ENCODE assay signal across 8 mouse cellular contexts in genomic region chr11:93884068-93884467, GRCm38 (mm10). TPM values are rescaled to one million over a fixed set of nuclear protein-coding genes. Genes with fewer than 3 reads are reported as not detected.
DNase-seq lines count a peak whose midpoint lies in the region; ATAC-seq and TF ChIP-seq lines count a peak whose summit lies in the region.

No protein-coding gene starts in this region.

- no peak overlapping the region for H3K27ac ChIP-seq in heart, embryonic 10.5 days
- no peak overlapping the region for H3K27ac ChIP-seq in forebrain, embryonic 16.5 days (ENCODE audit: low read length)
- H3K27ac ChIP-seq in macrophage: no peak overlapping the region

- peak overlapping the region; percentile 67 for H3K4me2 ChIP-seq in forebrain, embryonic 16.5 days (ENCODE audit: low read length)

- WGBS in heart, embryonic 10.5 days: 84% methylated on average over 4 of the region's 4 CpGs
- 86% methylated on average over 4 of the region's 4 CpGs for WGBS in forebrain, embryonic 16.5 days
- 100% methylated on average over 4 of the region's 4 CpGs for WGBS in macrophage (ENCODE audit: missing documents)

- no peak for DNase-seq in heart, embryonic 10.5 days (ENCODE audit: low spot score)
- no peak for DNase-seq in heart, postnatal 10 days
- no peak for DNase-seq in urinary bladder, adult 2 months (ENCODE audit: low spot score)
- DNase-seq in testis, postnatal 10 days (ENCODE audit: low spot score): no peak
- no peak for DNase-seq in spleen, postnatal 4 days (ENCODE audit: low spot score in 2 of 2)

- no peak for TF ChIP-seq CTCF in E14TG2a.4 (conservative IDR thresholded peaks at IDR 0.05; ENCODE audit: low read length)

- peaks cover 21% of the 10 kb centered on the region for H3K4me1 ChIP-seq in heart, embryonic 10.5 days
- H3K4me1 ChIP-seq in E14TG2a.4 (replicated peaks; ENCODE audit: low read depth, low read length): peaks cover 38% of the 10 kb centered on the region
- H3K4me1 ChIP-seq in forebrain, embryonic 16.5 days (replicated peaks; ENCODE audit: control insufficient read depth, insufficient read depth, low read length): peaks cover 29% of the 10 kb centered on the region

- ATAC-seq in forebrain, embryonic 16.5 days: no peak

- no peaks in the 10 kb centered on the region for H3K9me3 ChIP-seq in heart, embryonic 10.5 days
- H3K9me3 ChIP-seq in E14TG2a.4 (ENCODE audit: low read length): no peaks in the 10 kb centered on the region
- no peaks in the 10 kb centered on the region for H3K9me3 ChIP-seq in forebrain, embryonic 16.5 days (ENCODE audit: control insufficient read depth, low read length)

- no peaks in the 10 kb centered on the region for H3K27me3 ChIP-seq in heart, embryonic 10.5 days (ENCODE audit: insufficient read depth, poor library complexity, severe bottlenecking)
- no peaks in the 10 kb centered on the region for H3K27me3 ChIP-seq in E14TG2a.4 (ENCODE audit: insufficient read depth, low read length)
- no peaks in the 10 kb centered on the region for H3K27me3 ChIP-seq in forebrain, embryonic 16.5 days (replicated peaks; ENCODE audit: control insufficient read depth, insufficient read depth, low read length)

- H3K4me3 ChIP-seq in heart, embryonic 10.5 days: peak overlapping the region; percentile 96
- peak overlapping the region; percentile 96 for H3K4me3 ChIP-seq in E14TG2a.4 (replicated peaks; ENCODE audit: low read length)
- H3K4me3 ChIP-seq in forebrain, embryonic 16.5 days (replicated peaks; ENCODE audit: low read length): peak overlapping the region; percentile 98
- peak overlapping the region; percentile 57; the same call in 1 of the 2 replicates for H3K4me3 ChIP-seq in macrophage (ENCODE audit: inconsistent target)

- peaks cover 28% of the 10 kb centered on the region for H3K36me3 ChIP-seq in heart, embryonic 10.5 days
- H3K36me3 ChIP-seq in E14TG2a.4 (ENCODE audit: insufficient read depth, low read length): peaks cover 63% of the 10 kb centered on the region
- H3K36me3 ChIP-seq in forebrain, embryonic 16.5 days (ENCODE audit: control insufficient read depth, insufficient read depth): peaks cover 5% of the 10 kb centered on the region; the same call in 1 of the 2 replicates
- 0 out of 2 replicates have a peak, but pooled peaks cover 5% of the 10 kb centered on the region for H3K36me3 ChIP-seq in macrophage (ENCODE audit: inconsistent target)

- no peak overlapping the region for H3K9ac ChIP-seq in forebrain, embryonic 16.5 days (replicated peaks; ENCODE audit: low read depth, low read length)

- H3K79me2 ChIP-seq in macrophage (ENCODE audit: inconsistent target): peaks cover 59% of the 10 kb centered on the region

- intact Hi-C loops in heart, postnatal 10 days (cut with DNase I): no loop called here

RNA-seq across cellular contexts. Expression of gene Utp18, which starts 1.5 kb away (rescaled TPM):
- polyA plus RNA-seq in heart, embryonic 10.5 days (2016; fragmentation: Nextera tagmentation; extraction: Ambion mirVana): 22.9 and 33.8 TPM in 2 replicates
- 10 to 100 TPM; 12.8 to 14.5 TPM for total RNA-seq in heart, postnatal 10 days (2021)
- polyA plus RNA-seq in forebrain, embryonic 16.5 days (2015; fragmentation: Nextera tagmentation; extraction: Ambion mirVana): 32.9 and 34.8 TPM in 2 replicates
- total RNA-seq in macrophage (2018; cell fraction: chromatin; rRNA removed): 10 to 100 TPM; 17.4 to 38.7 (median 30.1) TPM
- total RNA-seq in macrophage (2018; cell fraction: cytosol; rRNA removed): 10 to 100 TPM; 14.0 to 19.6 (median 16.3) TPM
- total RNA-seq in macrophage (2018; cell fraction: nucleus; rRNA removed): 10 to 100 TPM; 11.3 to 31.0 (median 19.2) TPM
- polyA plus RNA-seq in macrophage (2018): 15.8 to 32.3 TPM (median 16.0 TPM) in 3 replicates
- polyA plus RNA-seq in urinary bladder, adult 2 months (2012; rRNA removed): 15.2 and 17.8 TPM in 2 replicates

RNA-seq across cellular contexts. Expression of gene Mbtd1, which starts 1.6 kb away (rescaled TPM):
- polyA plus RNA-seq in heart, embryonic 10.5 days (2016; fragmentation: Nextera tagmentation; extraction: Ambion mirVana): 19.6 and 26.6 TPM in 2 replicates
- 10 to 100 TPM; 31.4 to 36.5 TPM for total RNA-seq in heart, postnatal 10 days (2021)
- polyA plus RNA-seq in forebrain, embryonic 16.5 days (2015; fragmentation: Nextera tagmentation; extraction: Ambion mirVana): 39.6 and 44.1 TPM in 2 replicates
- total RNA-seq in macrophage (2018; cell fraction: chromatin; rRNA removed): 100 to 1,000 TPM in 24 of 26 experiments, 10 to 100 TPM in 2; 90.2 to 408 (median 148) TPM
- total RNA-seq in macrophage (2018; cell fraction: cytosol; rRNA removed): 10 to 100 TPM in 22 of 26 experiments, 1 to 10 TPM in 4; 6.9 to 29.4 (median 15.7) TPM
- total RNA-seq in macrophage (2018; cell fraction: nucleus; rRNA removed): 100 to 1,000 TPM in 9 of 26 experiments, 10 to 100 TPM in 17; 38.2 to 227 (median 82.7) TPM
- polyA plus RNA-seq in macrophage (2018): 7.7 to 19.3 TPM (median 16.1 TPM) in 3 replicates
- polyA plus RNA-seq in urinary bladder, adult 2 months (2012; rRNA removed): 17.9 and 18.4 TPM in 2 replicates
